Mouse (Mus musculus) frontal cortex, adult (tissue): ENCODE data around the gene Cd164.
A peak's percentile ranks its signal among the peaks of the same experiment; 100 is the strongest.

Experiments used
- ATAC-seq: cut with Nextera tagmentation; 2 replicates; pipeline ENCODE4 v1.9.2; 2017; ENCODE audit warnings: mild to moderate bottlenecking, moderate library complexity, mixed read lengths; ENCODE audit not compliant: low TSS enrichment

Cd164 gene

DNA sequence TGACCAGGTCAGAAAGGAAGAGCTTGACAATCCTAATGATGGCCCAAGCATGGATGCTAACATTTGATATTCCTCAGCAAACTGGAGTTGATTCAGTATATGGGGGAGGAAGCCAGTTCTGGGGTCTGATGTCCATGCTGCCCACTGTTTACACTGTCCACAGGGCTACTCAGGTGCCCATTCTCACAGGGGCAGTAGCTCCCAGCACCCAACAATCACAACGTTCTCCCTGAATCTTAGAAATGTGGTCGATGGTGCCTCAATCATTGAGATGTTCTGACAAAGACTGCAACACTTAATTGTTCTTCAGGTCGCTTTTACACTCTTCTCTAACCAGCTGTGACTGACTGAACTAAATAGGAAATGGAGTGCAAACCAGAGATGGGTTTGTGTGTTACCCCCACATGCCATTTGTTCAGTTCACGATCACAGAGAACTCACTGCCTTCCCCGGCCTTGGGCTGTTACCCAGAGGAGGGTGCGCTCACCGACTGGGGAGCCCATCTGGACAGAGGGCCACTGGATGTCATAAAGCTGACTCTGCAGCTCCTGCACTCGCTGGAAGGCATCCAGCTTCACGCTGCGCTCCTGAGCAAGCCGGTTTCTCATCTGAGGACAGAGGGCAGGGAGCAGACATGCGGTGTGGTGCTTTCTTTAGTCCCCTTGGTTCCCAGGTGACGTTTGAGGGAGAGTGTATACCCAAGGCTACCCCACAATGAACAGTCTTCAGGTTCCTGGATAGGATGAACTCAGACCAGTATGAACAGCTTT lies 27.4 kb downstream of the Cd164 start:
- no peak for ATAC-seq

- ATAC-seq: no peak
Observed at GRCm38 (mm10) chr10:41550711-41551110, 31.5 kb downstream of the Cd164 start.

- ATAC-seq: no peak
Observed at GRCm38 (mm10) chr10:41552319-41552718, 33.1 kb downstream of the Cd164 start.

DNA sequence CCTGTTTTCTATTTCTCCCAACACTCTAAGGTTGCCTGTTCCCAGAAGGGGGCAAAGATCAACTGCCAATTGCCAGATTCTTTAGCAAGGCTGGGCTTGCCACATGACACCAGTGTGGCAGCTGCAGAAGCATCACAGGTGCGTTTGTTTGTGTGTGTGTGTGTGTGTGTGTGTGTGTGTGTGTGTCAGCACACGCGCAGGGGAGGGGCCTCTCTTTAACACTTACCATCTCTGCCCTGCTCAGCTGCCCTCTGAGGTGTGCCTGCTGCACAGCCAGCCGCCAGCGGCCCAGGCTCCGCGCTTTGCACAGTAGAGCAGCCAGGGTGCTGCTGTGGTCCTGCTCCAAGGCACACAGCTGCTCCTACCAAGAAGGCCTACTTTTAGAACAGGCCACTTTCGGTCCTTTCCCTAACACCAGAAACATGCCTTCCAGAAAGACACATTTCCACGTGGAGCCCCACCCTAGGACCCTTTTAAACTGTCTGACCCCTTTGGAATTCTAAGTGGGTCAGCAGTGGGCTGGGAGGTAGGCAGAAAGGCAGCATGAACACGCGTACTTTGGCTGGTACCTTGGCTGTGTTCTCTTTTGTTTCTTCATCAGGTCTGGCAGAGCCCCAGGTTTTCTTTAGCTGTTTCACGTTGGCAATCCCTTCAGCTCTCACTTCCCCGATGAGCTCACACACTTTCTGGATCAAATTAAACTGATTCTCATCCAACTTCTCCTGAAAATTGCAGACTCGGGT lies 33.8 kb downstream of the Cd164 start:
- ATAC-seq: peak; percentile 93

DNA sequence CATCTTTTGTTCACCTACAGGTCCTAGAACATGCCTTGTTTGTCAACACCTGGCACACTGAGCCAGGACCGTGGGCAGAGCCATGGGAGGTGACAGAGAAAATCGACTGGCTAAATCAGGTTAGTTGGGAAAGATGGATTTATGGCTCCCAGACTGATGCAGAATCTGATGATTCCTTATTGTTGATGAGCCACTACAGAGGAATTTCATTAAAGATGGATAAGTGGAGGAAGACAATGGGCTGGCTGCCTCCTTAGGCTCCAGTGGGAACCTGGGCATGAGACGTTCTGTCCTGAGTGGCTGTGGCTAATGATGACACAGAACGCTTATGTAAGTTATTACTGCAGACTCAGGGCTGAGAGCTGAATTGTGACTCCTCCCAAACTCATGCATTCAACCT lies 34.5 kb downstream of the Cd164 start:
- peak; percentile 14; the same call in 1 of the 2 replicates for ATAC-seq

DNA sequence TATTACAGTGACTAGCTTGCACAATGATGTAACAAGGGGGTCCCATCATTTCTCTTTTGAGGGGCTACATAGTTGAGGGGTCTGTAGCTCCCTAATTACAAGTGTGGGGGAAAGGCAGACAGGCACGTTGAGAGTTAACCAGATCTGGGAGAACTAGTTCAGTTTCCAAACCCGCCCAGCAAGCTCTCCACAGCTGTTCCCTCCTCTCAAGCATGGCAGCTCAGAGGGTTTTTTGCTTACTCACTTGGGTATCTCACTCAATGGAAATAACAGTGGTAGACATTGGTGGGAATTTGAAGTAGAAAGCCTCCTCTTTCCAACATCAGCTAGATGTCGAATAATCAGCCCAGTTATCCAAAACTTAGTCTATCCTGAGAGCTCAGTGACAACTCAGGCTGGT lies 35.9 kb downstream of the Cd164 start:
- ATAC-seq: no peak

GRCm38 (mm10) chr10:41558401-41558800 lies 39.2 kb downstream of the Cd164 start:
- ATAC-seq: no peak

DNA sequence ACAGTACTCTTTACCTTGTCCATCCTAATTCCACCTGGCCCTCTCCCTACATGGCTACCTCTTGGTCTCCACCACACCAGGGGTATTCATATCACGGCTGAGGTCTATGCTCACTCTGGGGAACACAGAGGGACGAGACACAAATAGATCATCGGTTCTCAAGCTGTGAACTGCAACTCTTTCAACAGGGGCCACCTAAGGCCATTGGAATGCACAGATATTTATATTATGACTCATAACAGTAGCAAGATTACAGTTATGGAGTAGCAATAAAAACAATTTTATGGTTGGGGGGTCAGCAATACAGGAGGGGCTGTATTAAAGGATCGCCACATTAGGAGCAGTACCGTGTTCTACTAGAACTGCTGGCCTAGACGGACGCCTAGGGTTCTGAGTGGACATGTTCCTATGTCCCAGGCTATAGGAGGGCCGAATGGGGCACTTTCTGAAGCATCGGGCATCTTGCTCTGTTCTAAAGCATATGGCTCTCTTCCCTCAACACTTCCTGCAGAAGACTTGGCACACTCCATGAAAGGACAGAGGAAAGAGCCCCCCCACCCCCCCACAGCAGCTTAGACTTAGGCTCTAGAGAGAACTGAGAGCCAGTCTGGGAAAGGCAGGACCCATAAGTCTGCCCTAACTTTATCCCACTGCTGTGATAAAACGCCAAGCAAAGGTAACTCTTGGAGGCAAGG lies 42.6 kb downstream of the Cd164 start:
- ATAC-seq: no peak

GRCm38 (mm10) chr10:41565141-41565540 lies 45.9 kb downstream of the Cd164 start:
- no peak for ATAC-seq

DNA sequence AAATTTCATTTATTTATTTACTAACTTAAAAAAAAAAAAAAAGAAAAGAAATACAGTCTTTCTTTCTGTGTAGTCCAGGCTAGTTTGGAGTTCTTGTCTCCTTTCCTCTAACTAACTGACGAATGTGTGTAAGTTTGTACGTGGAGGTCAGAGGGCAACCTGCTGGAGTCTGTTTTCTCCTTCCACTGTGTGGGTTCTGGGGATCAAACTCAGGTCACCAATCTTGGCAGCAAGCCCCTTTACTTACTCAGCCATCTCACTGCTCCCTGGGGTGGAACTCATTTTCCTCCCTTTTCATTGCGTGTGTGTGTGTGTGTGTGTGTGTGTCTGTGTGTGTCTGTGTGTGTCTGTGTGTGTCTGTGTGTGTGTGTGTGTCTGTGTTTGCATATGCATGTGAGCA lies 49.1 kb downstream of the Cd164 start:
- ATAC-seq: no peak

GRCm38 (mm10) chr10:41571065-41571464 lies 51.9 kb downstream of the Cd164 start:
- ATAC-seq: no peak

- peak; percentile 88 for ATAC-seq
Observed at GRCm38 (mm10) chr10:41572274-41572673, 53.1 kb downstream of the Cd164 start.

DNA sequence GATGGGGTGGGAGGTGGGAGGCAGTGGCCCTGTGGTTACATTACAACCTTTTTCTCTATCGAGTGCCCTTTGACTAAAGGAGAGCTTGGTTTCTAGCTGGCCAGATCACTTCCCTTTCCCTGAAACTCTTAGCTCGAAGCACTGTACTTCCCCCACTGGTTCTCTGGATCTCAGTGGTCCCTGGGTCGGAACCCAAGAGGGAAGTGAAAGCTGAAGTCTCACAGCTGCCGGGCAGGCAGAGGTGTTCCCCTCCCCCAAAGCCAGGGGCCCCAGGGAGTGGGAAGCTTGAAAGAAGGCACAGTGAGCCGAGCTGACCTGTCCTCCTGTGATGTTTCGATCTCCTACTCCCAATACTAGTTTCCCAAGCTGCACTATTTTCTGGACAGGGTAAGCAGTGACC lies 54.0 kb downstream of the Cd164 start:
- 0 out of 2 replicates have a peak, but pooled peaks have one; percentile 21 for ATAC-seq

DNA sequence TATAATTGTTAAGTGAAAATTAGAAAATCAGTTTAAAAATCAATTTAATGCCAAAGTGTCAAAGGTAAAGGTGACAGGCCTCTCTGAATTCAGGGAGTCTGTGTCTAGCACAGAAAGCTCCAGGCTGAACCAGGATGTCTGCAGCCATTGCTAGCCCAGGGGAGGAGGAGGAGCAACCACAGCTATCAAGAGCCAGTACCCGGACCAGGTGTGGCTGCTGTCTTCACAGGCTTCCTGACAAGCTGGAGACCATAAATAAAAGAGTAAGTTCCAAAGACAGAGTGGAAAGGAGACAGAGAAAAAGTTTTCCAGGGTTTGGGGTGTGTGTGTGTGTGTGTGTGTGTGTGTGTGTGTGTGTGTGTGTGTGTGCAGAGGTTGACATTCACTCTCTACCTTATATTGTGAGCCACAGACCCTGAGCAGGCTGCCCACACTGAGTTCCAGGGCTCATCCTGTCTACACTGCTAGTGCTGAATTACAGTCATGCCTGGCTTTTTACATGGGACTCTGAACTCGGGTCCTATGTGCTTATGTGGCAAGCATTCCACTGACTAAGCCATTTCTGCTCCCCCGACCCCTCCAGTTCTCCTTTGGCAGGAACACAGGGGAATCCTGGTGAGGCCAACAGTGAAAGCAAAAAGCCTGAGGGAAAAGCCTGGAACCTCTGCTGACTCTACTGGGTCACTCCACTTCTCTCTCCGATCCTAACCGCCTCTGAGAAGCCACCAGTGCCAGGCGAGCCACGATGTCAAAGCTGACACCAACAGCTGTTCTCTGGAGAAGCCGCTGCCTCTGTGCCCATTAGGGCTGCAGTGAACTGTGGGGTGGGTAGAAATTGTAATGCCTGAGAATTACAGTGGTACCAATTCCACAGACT lies 56.5 kb downstream of the Cd164 start:
- ATAC-seq: no peak

GRCm38 (mm10) chr10:41576328-41576833 lies 57.2 kb downstream of the Cd164 start:
- no peak for ATAC-seq

GRCm38 (mm10) chr10:41578541-41578940 lies 59.3 kb downstream of the Cd164 start:
- ATAC-seq: no peak

DNA sequence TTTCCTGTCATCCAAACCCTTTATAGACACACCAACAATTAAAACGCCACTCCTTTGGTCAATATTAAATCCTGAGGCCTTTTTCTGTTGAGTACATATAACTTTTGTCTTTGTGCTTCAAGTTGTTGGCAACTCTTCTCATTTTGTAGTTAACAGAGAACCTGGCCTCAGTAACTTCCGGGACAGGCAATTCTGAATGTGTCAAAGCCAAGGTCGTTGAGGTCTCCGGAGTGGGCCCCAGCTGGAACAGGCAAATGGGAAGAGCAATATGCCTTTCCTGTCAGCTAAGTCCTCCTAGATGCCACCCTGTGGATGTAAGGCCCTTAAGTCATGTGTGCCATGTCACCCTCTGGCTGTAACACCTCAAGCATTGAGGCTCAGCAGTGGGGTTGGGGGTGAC lies 61.2 kb downstream of the Cd164 start:
- no peak for ATAC-seq
